Mouse (Mus musculus): Measurements from ENCODE around the gene Ppp2r5e. TPM values are rescaled to one million over a fixed set of nuclear protein-coding genes. Genes with fewer than 3 reads are reported as not detected.

Gene Ppp2r5e
- polyA plus RNA-seq, 1 experiment from 2014 or later: 9.9 TPM

DNA sequence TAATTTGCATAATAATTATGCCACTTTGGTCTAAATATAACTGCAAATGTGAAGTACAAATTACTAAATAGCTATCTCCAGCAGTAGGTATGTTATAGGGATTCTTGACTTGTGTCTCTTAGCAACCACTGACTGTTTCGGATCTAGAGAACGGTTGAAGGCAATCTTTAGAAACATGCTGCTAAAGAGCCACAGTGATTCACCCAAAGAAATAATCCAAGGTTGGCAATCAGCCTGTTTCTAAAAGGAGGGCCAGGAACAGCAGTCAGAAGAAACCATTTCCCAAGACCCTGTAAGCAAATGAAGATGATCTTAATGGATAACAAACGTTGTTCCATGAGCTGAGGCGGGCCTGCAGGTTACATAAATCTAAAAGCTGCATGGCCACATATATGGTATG lies 117.9 kb downstream of the Ppp2r5e start:
- ATAC-seq (ENCODE audit: low read depth): no peak
- Histone ChIP-seq H3K4me1 (replicated peaks; ENCODE audit: control insufficient read depth, insufficient read depth, low read length) (peaks cover 3% of the 10 kb centered on the region; the same call in 1 of the 2 replicates), H3K9ac (ENCODE audit: low read length) (no peak overlapping the region), H3K4me2 (ENCODE audit: low read depth, low read length) (no peak overlapping the region), H3K27me3 (ENCODE audit: control insufficient read depth, insufficient read depth, low read depth, low read length) (no peaks in the 10 kb centered on the region), H3K27ac (ENCODE audit: low read length) (no peak overlapping the region), H3K36me3 (ENCODE audit: control insufficient read depth, insufficient read depth, low read length) (no peaks in the 10 kb centered on the region), H3K9me3 (ENCODE audit: control insufficient read depth, low read length) (no peaks in the 10 kb centered on the region), H3K4me3 (ENCODE audit: low read length) (no peak overlapping the region)
- 67% methylated on average over 4 of the region's 4 CpGs for WGBS

GRCm38 (mm10) chr12:75473021-75473420 lies 123.0 kb downstream of the Ppp2r5e start:
- no peak for ATAC-seq (ENCODE audit: low read depth)
- no peaks in the 10 kb centered on the region for H3K27me3 ChIP-seq (ENCODE audit: control insufficient read depth, insufficient read depth, low read depth, low read length)
- no peak overlapping the region for H3K4me2 ChIP-seq (ENCODE audit: low read depth, low read length)
- no peak overlapping the region for H3K4me3 ChIP-seq (ENCODE audit: low read length)
- peaks cover 6% of the 10 kb centered on the region for H3K4me1 ChIP-seq (replicated peaks; ENCODE audit: control insufficient read depth, insufficient read depth, low read length)
- H3K9ac ChIP-seq (ENCODE audit: low read length): no peak overlapping the region
- H3K9me3 ChIP-seq (ENCODE audit: control insufficient read depth, low read length): no peaks in the 10 kb centered on the region
- 0 out of 2 replicates have a peak, but pooled peaks cover 2% of the 10 kb centered on the region for H3K36me3 ChIP-seq (ENCODE audit: control insufficient read depth, insufficient read depth, low read length)
- 62% methylated on average over 2 of the region's 2 CpGs for WGBS
- H3K27ac ChIP-seq (ENCODE audit: low read length): no peak overlapping the region

DNA sequence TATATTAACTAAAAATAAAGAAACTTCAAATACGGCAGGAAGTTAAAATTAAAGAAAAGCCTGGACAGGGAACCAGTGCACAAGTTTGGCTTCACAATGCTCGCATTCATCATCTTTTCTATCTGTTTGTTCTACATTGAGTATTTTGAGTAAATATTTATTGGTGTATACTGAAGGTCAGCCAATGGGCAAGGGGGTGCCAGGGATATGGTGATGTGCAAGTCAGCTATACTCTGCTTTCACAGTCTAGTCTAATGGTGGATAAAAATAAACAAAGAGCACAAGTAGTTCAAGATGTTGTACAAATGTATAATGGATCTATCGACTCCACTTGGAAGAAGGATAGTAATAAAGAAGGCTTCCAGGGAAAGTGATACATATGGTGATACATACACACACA lies 123.9 kb downstream of the Ppp2r5e start:
- Histone ChIP-seq H3K9ac (ENCODE audit: low read length) (no peak overlapping the region), H3K4me3 (ENCODE audit: low read length) (no peak overlapping the region), H3K36me3 (ENCODE audit: control insufficient read depth, insufficient read depth, low read length) (0 out of 2 replicates have a peak, but pooled peaks cover 2% of the 10 kb centered on the region), H3K9me3 (ENCODE audit: control insufficient read depth, low read length) (no peaks in the 10 kb centered on the region), H3K27ac (ENCODE audit: low read length) (no peak overlapping the region), H3K4me2 (ENCODE audit: low read depth, low read length) (no peak overlapping the region), H3K4me1 (replicated peaks; ENCODE audit: control insufficient read depth, insufficient read depth, low read length) (peaks cover 6% of the 10 kb centered on the region), H3K27me3 (ENCODE audit: control insufficient read depth, insufficient read depth, low read depth, low read length) (no peaks in the 10 kb centered on the region)
- peak; percentile 73 for ATAC-seq (ENCODE audit: low read depth)
- WGBS: 51% methylated on average over 3 of the region's 3 CpGs

DNA sequence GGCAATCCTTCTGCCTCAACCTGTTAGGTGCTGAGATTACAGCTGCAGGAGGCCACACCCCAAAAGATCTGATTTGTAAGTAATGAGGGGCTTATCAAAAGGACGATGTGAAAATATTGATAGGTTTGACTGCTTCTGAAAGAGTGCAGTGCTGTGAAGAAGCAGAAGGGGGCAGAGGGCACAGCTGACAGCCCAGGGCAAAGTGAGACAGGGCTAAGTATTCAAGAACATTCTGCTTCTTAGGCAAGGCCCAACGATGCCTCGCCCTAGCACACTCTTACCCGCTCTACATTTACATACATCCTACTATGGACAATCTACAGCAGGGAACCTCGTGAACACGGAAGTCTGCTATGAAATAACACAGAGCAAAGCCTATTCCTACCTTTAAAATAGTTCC lies 128.2 kb downstream of the Ppp2r5e start:
- H3K9me3 ChIP-seq (ENCODE audit: control insufficient read depth, low read length): no peaks in the 10 kb centered on the region
- peaks cover 4% of the 10 kb centered on the region for H3K4me1 ChIP-seq (replicated peaks; ENCODE audit: control insufficient read depth, insufficient read depth, low read length)
- no peak overlapping the region for H3K4me3 ChIP-seq (ENCODE audit: low read length)
- peaks cover 9% of the 10 kb centered on the region; the same call in 1 of the 2 replicates for H3K36me3 ChIP-seq (ENCODE audit: control insufficient read depth, insufficient read depth, low read length)
- ATAC-seq (ENCODE audit: low read depth): no peak
- H3K9ac ChIP-seq (ENCODE audit: low read length): no peak overlapping the region
- 81% methylated on average over 6 of the region's 6 CpGs for WGBS
- no peak overlapping the region for H3K27ac ChIP-seq (ENCODE audit: low read length)
- H3K27me3 ChIP-seq (ENCODE audit: control insufficient read depth, insufficient read depth, low read depth, low read length): no peaks in the 10 kb centered on the region
- H3K4me2 ChIP-seq (ENCODE audit: low read depth, low read length): no peak overlapping the region

- Histone ChIP-seq H3K4me2 (ENCODE audit: low read depth, low read length) (no peak overlapping the region), H3K9me3 (ENCODE audit: control insufficient read depth, low read length) (no peaks in the 10 kb centered on the region), H3K9ac (ENCODE audit: low read length) (no peak overlapping the region), H3K36me3 (ENCODE audit: control insufficient read depth, insufficient read depth, low read length) (peaks cover 9% of the 10 kb centered on the region; the same call in 1 of the 2 replicates), H3K4me3 (ENCODE audit: low read length) (no peak overlapping the region), H3K27ac (ENCODE audit: low read length) (no peak overlapping the region), H3K4me1 (replicated peaks; ENCODE audit: control insufficient read depth, insufficient read depth, low read length) (no peaks in the 10 kb centered on the region), H3K27me3 (ENCODE audit: control insufficient read depth, insufficient read depth, low read depth, low read length) (no peaks in the 10 kb centered on the region)
- 82% methylated on average over 5 of the region's 5 CpGs for WGBS
- no peak for ATAC-seq (ENCODE audit: low read depth)
Measured at GRCm38 (mm10) chr12:75467127-75467526, 128.9 kb downstream of the Ppp2r5e start.

GRCm38 (mm10) chr12:75466206-75466605 lies 129.8 kb downstream of the Ppp2r5e start:
- 76% methylated on average over 7 of the region's 7 CpGs for WGBS
- H3K9me3 ChIP-seq (ENCODE audit: control insufficient read depth, low read length): no peaks in the 10 kb centered on the region
- H3K4me1 ChIP-seq (replicated peaks; ENCODE audit: control insufficient read depth, insufficient read depth, low read length): no peaks in the 10 kb centered on the region
- H3K4me3 ChIP-seq (ENCODE audit: low read length): no peak overlapping the region
- ATAC-seq (ENCODE audit: low read depth): no peak
- H3K27me3 ChIP-seq (ENCODE audit: control insufficient read depth, insufficient read depth, low read depth, low read length): no peaks in the 10 kb centered on the region
- H3K27ac ChIP-seq (ENCODE audit: low read length): no peak overlapping the region
- peaks cover 9% of the 10 kb centered on the region; the same call in 1 of the 2 replicates for H3K36me3 ChIP-seq (ENCODE audit: control insufficient read depth, insufficient read depth, low read length)
- no peak overlapping the region for H3K4me2 ChIP-seq (ENCODE audit: low read depth, low read length)
- no peak overlapping the region for H3K9ac ChIP-seq (ENCODE audit: low read length)

- no peak overlapping the region for H3K4me2 ChIP-seq (ENCODE audit: low read depth, low read length)
- H3K4me1 ChIP-seq (replicated peaks; ENCODE audit: control insufficient read depth, insufficient read depth, low read length): no peaks in the 10 kb centered on the region
- H3K27ac ChIP-seq (ENCODE audit: low read length): no peak overlapping the region
- no peaks in the 10 kb centered on the region for H3K9me3 ChIP-seq (ENCODE audit: control insufficient read depth, low read length)
- H3K36me3 ChIP-seq (ENCODE audit: control insufficient read depth, insufficient read depth, low read length): peaks cover 19% of the 10 kb centered on the region
- WGBS: 77% methylated on average over 9 of the region's 9 CpGs
- ATAC-seq (ENCODE audit: low read depth): peak; percentile 34; the same call in 1 of the 2 replicates
- no peak overlapping the region for H3K9ac ChIP-seq (ENCODE audit: low read length)
- no peak overlapping the region for H3K4me3 ChIP-seq (ENCODE audit: low read length)
- no peaks in the 10 kb centered on the region for H3K27me3 ChIP-seq (ENCODE audit: control insufficient read depth, insufficient read depth, low read depth, low read length)
Measured at GRCm38 (mm10) chr12:75464016-75464769, 131.9 kb downstream of the Ppp2r5e start.

DNA sequence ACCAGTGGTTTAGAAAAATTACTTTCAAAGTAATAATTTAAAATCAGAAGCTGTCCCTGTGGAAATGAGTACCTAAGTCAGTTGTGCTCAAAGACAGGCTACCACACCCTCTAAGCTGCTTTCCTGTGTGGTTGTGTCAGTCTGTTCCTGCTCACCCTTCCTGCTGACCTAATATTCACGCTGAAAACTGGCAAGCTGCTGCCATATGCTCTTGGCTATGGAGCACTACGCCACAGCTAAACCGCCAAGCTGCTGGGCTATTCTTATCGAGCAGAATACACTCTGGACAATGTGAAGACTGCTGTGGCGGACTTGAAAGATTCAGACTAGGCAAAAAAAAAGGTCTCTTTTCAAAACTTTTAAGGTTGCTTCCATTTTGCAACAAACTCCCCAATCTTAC lies 135.5 kb downstream of the Ppp2r5e start:
- 87% methylated on average over 5 of the region's 5 CpGs for WGBS
- no peak for ATAC-seq (ENCODE audit: low read depth)
- peaks cover 19% of the 10 kb centered on the region for H3K36me3 ChIP-seq (ENCODE audit: control insufficient read depth, insufficient read depth, low read length)
- no peaks in the 10 kb centered on the region for H3K27me3 ChIP-seq (ENCODE audit: control insufficient read depth, insufficient read depth, low read depth, low read length)
- no peaks in the 10 kb centered on the region for H3K9me3 ChIP-seq (ENCODE audit: control insufficient read depth, low read length)
- H3K4me1 ChIP-seq (replicated peaks; ENCODE audit: control insufficient read depth, insufficient read depth, low read length): no peaks in the 10 kb centered on the region
- H3K9ac ChIP-seq (ENCODE audit: low read length): no peak overlapping the region
- H3K27ac ChIP-seq (ENCODE audit: low read length): no peak overlapping the region
- H3K4me2 ChIP-seq (ENCODE audit: low read depth, low read length): no peak overlapping the region
- no peak overlapping the region for H3K4me3 ChIP-seq (ENCODE audit: low read length)

- no peaks in the 10 kb centered on the region for H3K4me1 ChIP-seq (replicated peaks; ENCODE audit: control insufficient read depth, insufficient read depth, low read length)
- no peak overlapping the region for H3K27ac ChIP-seq (ENCODE audit: low read length)
- no peaks in the 10 kb centered on the region for H3K9me3 ChIP-seq (ENCODE audit: control insufficient read depth, low read length)
- H3K4me3 ChIP-seq (ENCODE audit: low read length): no peak overlapping the region
- H3K36me3 ChIP-seq (ENCODE audit: control insufficient read depth, insufficient read depth, low read length): peaks cover 19% of the 10 kb centered on the region
- H3K4me2 ChIP-seq (ENCODE audit: low read depth, low read length): no peak overlapping the region
- WGBS: 82% methylated on average over 5 of the region's 5 CpGs
- no peak overlapping the region for H3K9ac ChIP-seq (ENCODE audit: low read length)
- H3K27me3 ChIP-seq (ENCODE audit: control insufficient read depth, insufficient read depth, low read depth, low read length): no peaks in the 10 kb centered on the region
- ATAC-seq (ENCODE audit: low read depth): no peak
Measured at GRCm38 (mm10) chr12:75459656-75460055, 136.4 kb downstream of the Ppp2r5e start.

Measured in lung, embryonic 16.5 days (tissue).